Mouse (Mus musculus) ES-E14 (cell line): ENCODE measurements around the gene Mettl14. TPM values are rescaled to one million over a fixed set of nuclear protein-coding genes. Genes with fewer than 3 reads are reported as not detected.

Source experiments
- DNase-seq: peaks from one replicate; pipeline ENCODE4 v3.0.0-alpha.2; 2013; ENCODE audit warnings: low read depth, low spot score
- H3K27ac ChIP-seq: 2 replicates; pipeline ENCODE4 v1.5.1; 2012; ENCODE audit warnings: low read depth, mild to moderate bottlenecking, low read length, moderate library complexity, mixed read lengths; ENCODE audit not compliant: poor library complexity, insufficient read depth, severe bottlenecking
- H3K36me3 ChIP-seq: 2 replicates; pipeline ENCODE4 v1.6.1; 2012; ENCODE audit warnings: mild to moderate bottlenecking, low read length, moderate library complexity, mixed read lengths; ENCODE audit not compliant: control insufficient read depth, poor library complexity, insufficient read depth, severe bottlenecking
- H3K4me1 ChIP-seq, 2 experiments: fragments of 150-350 bp in 1 of 2; sonication (generic) in 1 of 2; 2 replicates each; pipeline ENCODE4 v1.6.1; 2012; ENCODE audit warnings: low read length in 2 of 2, mild to moderate bottlenecking in 1 of 2, mixed read lengths in 1 of 2; ENCODE audit not compliant: control insufficient read depth in 2 of 2, insufficient read depth in 2 of 2, poor library complexity in 1 of 2
- H3K4me3 ChIP-seq, 2 experiments: fragments of 150-350 bp in 1 of 2; sonication (generic) in 1 of 2; 2 replicates each; pipeline ENCODE4 v1.5.1; 2012; ENCODE audit warnings: low read length in 2 of 2, low read depth in 1 of 2, mild to moderate bottlenecking in 1 of 2, mixed read lengths in 1 of 2; ENCODE audit not compliant: insufficient read depth in 1 of 2, poor library complexity in 1 of 2, severe bottlenecking in 1 of 2
- H3K9ac ChIP-seq: 2 replicates; pipeline ENCODE4 v1.6.1; 2012; ENCODE audit warnings: low read depth, mild to moderate bottlenecking, low read length, mixed read lengths; ENCODE audit not compliant: poor library complexity, insufficient read depth, severe bottlenecking
- H3K9me3 ChIP-seq: fragments of 150-350 bp; sonication (generic); 2 replicates; pipeline ENCODE4 v1.6.1; 2012; ENCODE audit warnings: low read depth, mild to moderate bottlenecking, low read length; ENCODE audit not compliant: control insufficient read depth, insufficient read depth
- CHD2 ChIP-seq: IDR thresholded peaks from 2 replicates; pipeline ENCODE4 v1.6.1; 2014; ENCODE audit warnings: mild to moderate bottlenecking, low read depth, low read length, inconsistent platforms
- HCFC1 ChIP-seq: IDR thresholded peaks from 2 replicates; pipeline ENCODE4 v1.6.1; 2012; ENCODE audit warnings: low read length, inconsistent platforms, borderline replicate concordance; ENCODE audit not compliant: insufficient read depth
- MAFK ChIP-seq: IDR thresholded peaks from 2 replicates; pipeline ENCODE4 v1.6.1; 2014; ENCODE audit warnings: mild to moderate bottlenecking, low read depth, low read length, inconsistent platforms; ENCODE audit not compliant: insufficient read depth
- ZC3H11A ChIP-seq: IDR thresholded peaks from 2 replicates; pipeline ENCODE4 v1.6.1; 2012; ENCODE audit warnings: low read depth, mild to moderate bottlenecking, inconsistent platforms, low read length, borderline replicate concordance
- ZNF384 ChIP-seq: IDR thresholded peaks from 2 replicates; pipeline ENCODE4 v1.6.1; 2012; ENCODE audit warnings: low read depth, low read length, inconsistent platforms
- in situ Hi-C, 2 experiments: fragments of 600-800 bp; cut with MboI; formaldehyde crosslinking; loops; one replicate each; pipeline ENCODE4 v1.15.1; 2025; ENCODE audit warnings: low sequenced_read_pairs in 2 of 2, inconsistent platforms in 1 of 2; ENCODE audit not compliant: unreplicated experiment in 2 of 2
- total RNA-seq: library from RNA; depleted of rRNA; stranded (reverse); fragments of 300-350 nt; gene quantifications from 2 replicates; pipeline ENCODE4 v1.2.3, GENCODE M21; 2012

The Mettl14 gene
- total RNA-seq, 1 experiment: 12.4 TPM

DNA sequence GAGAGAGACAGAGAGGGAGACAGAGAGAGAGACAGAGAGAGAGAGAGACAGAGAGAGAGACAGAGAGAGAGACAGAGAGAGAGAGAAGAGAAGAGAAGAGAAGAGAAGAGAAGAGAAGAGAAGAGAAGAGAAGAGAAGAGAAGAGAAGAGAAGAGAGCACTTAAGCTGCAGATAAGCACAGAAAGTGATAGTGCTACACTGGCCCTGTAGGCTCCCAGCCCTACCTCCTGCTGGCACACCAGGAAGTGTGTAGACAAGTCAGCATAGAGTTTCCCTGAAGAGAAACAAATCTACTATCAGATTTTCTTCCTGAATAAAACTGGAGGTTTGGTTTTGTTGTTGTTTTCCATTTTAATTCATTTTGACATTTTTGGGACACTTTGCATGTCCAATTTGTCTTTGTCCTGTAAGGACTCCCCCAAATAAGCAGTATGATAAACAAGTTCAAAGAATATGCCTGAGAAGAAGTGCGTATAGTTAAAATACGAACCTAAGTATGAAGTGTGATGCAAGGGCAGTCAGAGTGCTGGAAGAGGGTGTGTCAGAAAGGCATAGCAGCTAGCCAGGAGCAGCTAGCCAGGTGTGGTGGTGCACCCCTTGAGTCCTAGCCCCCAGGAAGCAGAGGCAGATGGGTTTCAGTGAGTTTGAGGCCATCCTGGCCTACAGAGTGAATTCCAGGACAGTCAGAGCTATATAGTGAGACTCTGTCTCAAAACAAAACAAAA is 53.4 kb downstream of the Mettl14 start:
- peaks cover 4% of the 10 kb centered on the region; the same call in 1 of the 2 replicates for H3K36me3 ChIP-seq
- no peak for DNase-seq
- no peak overlapping the region for H3K9ac ChIP-seq
- no peaks in the 10 kb centered on the region for H3K9me3 ChIP-seq
- no peak overlapping the region for H3K27ac ChIP-seq
- in situ Hi-C loops: no loop called here
- no peak for TF ChIP-seq MAFK
- TF ChIP-seq HCFC1: no peak
- no peak for TF ChIP-seq ZNF384
- no peak for TF ChIP-seq ZC3H11A
- no peak for TF ChIP-seq CHD2
- H3K4me3 ChIP-seq: no peak overlapping the region
- H3K4me1 ChIP-seq: peaks cover 0 to 5% of the 10 kb centered on the region in 2 experiments; a peak in 1 of 4 replicates

DNA sequence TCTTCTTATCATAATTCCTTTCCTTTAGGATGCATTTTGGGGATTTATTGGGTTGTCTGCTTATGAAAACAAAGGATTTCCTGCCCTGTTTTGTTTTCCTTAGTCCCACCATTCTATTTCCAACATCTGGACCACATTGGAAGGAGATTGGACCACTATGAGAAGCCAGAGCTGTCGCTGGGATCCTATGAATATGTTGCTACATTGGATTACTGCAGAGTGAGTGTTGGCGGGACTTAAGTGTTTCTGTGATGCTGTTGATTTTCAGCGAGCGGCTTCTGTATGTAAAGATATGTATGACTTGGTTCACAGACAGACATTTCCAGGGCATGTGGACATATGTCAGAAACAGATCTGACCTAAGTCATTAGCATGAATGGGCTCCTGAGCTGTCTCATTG is 55.7 kb downstream of the Mettl14 start:
- no peak overlapping the region for H3K27ac ChIP-seq
- no peak for DNase-seq
- peaks cover 6% of the 10 kb centered on the region; the same call in 1 of the 2 replicates for H3K36me3 ChIP-seq
- H3K4me3 ChIP-seq: no peak overlapping the region
- TF ChIP-seq HCFC1 (no peak), ZC3H11A (no peak), MAFK (no peak), CHD2 (no peak), ZNF384 (no peak)
- H3K9ac ChIP-seq: no peak overlapping the region
- no peaks in the 10 kb centered on the region for H3K9me3 ChIP-seq
- peaks cover 0 to 5% of the 10 kb centered on the region in 2 experiments; a peak in 1 of 4 replicates for H3K4me1 ChIP-seq
- in situ Hi-C loops: no loop called here

DNA sequence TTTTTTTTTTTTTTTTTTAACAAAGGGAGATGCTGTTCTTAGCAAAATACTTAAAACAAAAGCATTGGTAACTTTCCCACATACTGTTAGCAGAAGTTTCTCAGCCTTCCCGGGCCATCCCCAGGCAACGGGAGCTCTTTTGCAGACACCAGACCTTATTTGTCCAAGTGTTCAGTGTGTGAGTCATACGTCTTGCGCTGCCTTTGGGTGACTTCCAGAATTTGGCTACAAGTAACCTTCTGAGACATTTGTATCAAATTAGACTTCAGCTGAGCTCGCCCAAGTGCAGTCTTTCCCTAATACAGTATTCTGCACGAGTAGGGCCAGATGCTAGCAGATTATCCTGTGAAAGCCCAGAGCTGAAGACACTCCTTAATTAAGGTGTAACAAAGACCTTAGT is 56.7 kb downstream of the Mettl14 start:
- no peak overlapping the region for H3K9ac ChIP-seq
- no peak for DNase-seq
- TF ChIP-seq CHD2 (no peak), ZNF384 (no peak), HCFC1 (no peak), MAFK (no peak), ZC3H11A (no peak)
- in situ Hi-C loops: loop anchor here (10.0 kb wide), 2 partner anchors 154 to 164 kb away; no protein-coding TSS in a partner anchor
- no peak overlapping the region for H3K27ac ChIP-seq
- peaks cover 6% of the 10 kb centered on the region; the same call in 1 of the 2 replicates for H3K36me3 ChIP-seq
- H3K9me3 ChIP-seq: no peaks in the 10 kb centered on the region
- H3K4me3 ChIP-seq: no peak overlapping the region
- H3K4me1 ChIP-seq: peaks cover 0 to 5% of the 10 kb centered on the region in 2 experiments; a peak in 1 of 4 replicates

DNA sequence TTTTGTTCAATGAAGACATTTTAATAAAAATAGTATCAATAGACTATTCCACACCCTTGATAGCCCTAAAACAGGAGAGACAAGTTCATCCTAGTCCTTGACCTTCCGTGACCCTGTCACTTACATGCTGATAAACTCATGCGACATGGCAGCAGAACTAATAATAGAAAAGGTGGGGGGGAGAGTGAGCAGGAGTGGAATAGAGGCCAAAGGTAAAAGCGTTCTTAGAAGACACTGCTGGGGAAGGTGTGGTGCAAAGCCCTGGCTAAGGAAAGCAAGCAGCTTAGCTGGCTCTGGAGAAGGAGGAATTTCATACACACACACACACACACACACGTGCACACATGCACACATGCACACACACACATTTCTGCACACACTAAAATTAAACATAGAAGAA is 61.6 kb downstream of the Mettl14 start:
- no peak for DNase-seq
- in situ Hi-C loops: loop anchor here (10.0 kb wide), 2 partner anchors 150 to 160 kb away; no protein-coding TSS in a partner anchor
- no peaks in the 10 kb centered on the region for H3K9me3 ChIP-seq
- TF ChIP-seq HCFC1 (no peak), MAFK (no peak), ZNF384 (no peak), ZC3H11A (no peak), CHD2 (no peak)
- no peak overlapping the region for H3K27ac ChIP-seq
- no peak overlapping the region for H3K4me3 ChIP-seq
- no peak overlapping the region for H3K9ac ChIP-seq
- H3K36me3 ChIP-seq: peaks cover 6% of the 10 kb centered on the region; the same call in 1 of the 2 replicates
- peaks cover 0 to 8% of the 10 kb centered on the region in 2 experiments; a peak in 1 of 4 replicates for H3K4me1 ChIP-seq
